Mouse (Mus musculus) liver, embryonic 16.5 days (tissue): ENCODE results near the gene Vps37b. TPM values are rescaled to one million over a fixed set of nuclear protein-coding genes. Genes with fewer than 3 reads are reported as not detected.

Experiments
- ATAC-seq: fragments of 200-750 bp; cut with Nextera tagmentation; 2 replicates; pipeline ENCODE4 v1.8.0; 2017; ENCODE audit warnings: low read depth, mild to moderate bottlenecking, moderate number of reproducible peaks, moderate library complexity
- H3K27ac ChIP-seq: fragments of 300-500 bp; sonication (generic); 2 replicates; pipeline ENCODE4 v1.5.1; 2014; ENCODE audit warnings: mild to moderate bottlenecking, low read length
- H3K27me3 ChIP-seq: fragments of 300-500 bp; sonication (generic); 2 replicates; pipeline ENCODE4 v1.6.1; 2014; ENCODE audit warnings: low read depth, low read length, mixed read lengths; ENCODE audit not compliant: control insufficient read depth, insufficient read depth
- H3K36me3 ChIP-seq: fragments of 300-500 bp; sonication (generic); 2 replicates; pipeline ENCODE4 v1.6.1; 2014; ENCODE audit warnings: mild to moderate bottlenecking; ENCODE audit not compliant: control insufficient read depth, insufficient read depth
- H3K4me1 ChIP-seq: fragments of 300-500 bp; sonication (generic); 2 replicates; pipeline ENCODE4 v1.6.1; 2014; ENCODE audit warnings: low read depth, low read length, mixed read lengths; ENCODE audit not compliant: control insufficient read depth
- H3K4me2 ChIP-seq: fragments of 300-500 bp; sonication (generic); 2 replicates; pipeline ENCODE4 v1.6.1; 2014; ENCODE audit warnings: low read depth, low read length, mixed read lengths
- H3K4me3 ChIP-seq: fragments of 300-500 bp; sonication (generic); 2 replicates; pipeline ENCODE4 v1.5.1; 2014; ENCODE audit warnings: low read depth, mild to moderate bottlenecking, low read length
- H3K9ac ChIP-seq: fragments of 300-500 bp; sonication (generic); 2 replicates; pipeline ENCODE4 v1.6.1; 2014; ENCODE audit warnings: low read depth, low read length
- H3K9me3 ChIP-seq: fragments of 300-500 bp; sonication (generic); replicated peaks from 2 replicates; pipeline ENCODE4 v1.6.1; 2016; ENCODE audit warnings: low read length; ENCODE audit not compliant: control insufficient read depth
- WGBS: fragments of 180-500 bp; shearing (Covaris S2); extraction: QIAGEN DNeasy Blood & Tissue Kit; methylation state at CpG from one replicate; pipeline ENCODE4 v1.1.7; 2014; ENCODE audit not compliant: insufficient replicate concordance; 5-methylcytosine and 5-hydroxymethylcytosine counted together
- polyA plus RNA-seq: library from polyadenylated mRNA; unstranded; fragments of >200 nt; fragmentation: Nextera tagmentation; extraction: Ambion mirVana; gene quantifications from 2 replicates; pipeline ENCODE4 v1.2.1, GENCODE M21; 2015

Gene Vps37b
- 14.3 and 16.3 TPM in 2 replicates for polyA plus RNA-seq

DNA sequence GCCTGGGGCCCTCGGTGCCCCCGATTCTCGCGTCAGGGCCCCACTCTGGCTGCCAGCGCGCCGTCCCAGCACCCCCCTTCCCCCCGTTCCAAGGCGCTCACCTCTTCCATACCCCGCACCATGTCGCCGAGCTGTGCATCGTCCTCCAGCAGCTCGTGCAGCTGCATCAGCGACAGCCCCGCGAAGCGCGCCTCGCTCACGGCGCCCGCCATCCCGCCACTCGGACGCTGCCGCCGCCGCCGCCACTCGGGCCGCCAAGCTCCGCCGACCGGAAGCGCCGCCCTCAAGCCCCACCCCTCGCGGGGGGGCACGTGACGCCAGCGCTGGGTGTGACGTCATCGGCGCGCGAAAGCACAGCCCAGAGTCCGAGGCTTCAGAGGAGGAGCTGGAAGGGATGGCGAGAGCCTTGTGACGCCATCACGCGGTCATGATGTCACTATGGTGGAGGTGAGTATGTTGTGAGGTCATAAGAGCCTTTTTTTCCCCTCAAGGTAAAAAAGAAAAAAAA lies at the start of gene Vps37b:
TSS of gene Vps37b (minus strand) at position 270 of the 508 bp plus-strand sequence.
- H3K4me2 ChIP-seq, result peak within 1 kb of the TSS; percentile 94
- H3K27ac ChIP-seq, result peak within 1 kb of the TSS; percentile 89
- H3K9ac ChIP-seq, result peak within 1 kb of the TSS; percentile 95
- WGBS, result under 1% methylated on average over 52 of the region's 52 CpGs
- no peaks in the 10 kb centered on the region for H3K27me3 ChIP-seq
- peak within 1 kb of the TSS; percentile 93 for H3K4me3 ChIP-seq
- no peaks in the 10 kb centered on the region for H3K9me3 ChIP-seq
- peak; percentile 81 for ATAC-seq
- H3K36me3 ChIP-seq, result no peaks in the 10 kb centered on the region
- H3K4me1 ChIP-seq, result peaks cover 46% of the 10 kb centered on the region

DNA sequence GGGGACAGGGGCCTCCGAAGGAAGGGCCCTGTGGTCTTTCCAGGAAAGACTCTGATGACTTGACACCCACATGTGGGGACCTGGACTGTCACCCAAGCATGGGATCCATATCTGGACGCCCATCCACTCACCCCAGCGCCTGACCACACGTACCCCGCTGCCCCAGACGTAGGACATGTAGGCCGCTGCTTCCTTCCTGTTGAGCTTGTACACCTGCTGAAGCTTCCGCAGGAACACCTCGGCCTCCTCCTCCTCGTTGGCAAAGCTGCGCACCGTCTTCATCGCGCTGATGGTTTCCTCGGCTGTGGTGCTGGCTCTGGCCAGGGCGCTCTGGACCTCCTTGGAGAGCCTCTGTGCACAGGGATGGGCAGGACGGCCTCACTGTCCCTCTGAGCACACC lies 47.8 kb upstream of the Vps37b start:
- Histone ChIP-seq H3K4me1 (peaks cover 15% of the 10 kb centered on the region), H3K9me3 (no peaks in the 10 kb centered on the region), H3K36me3 (no peaks in the 10 kb centered on the region), H3K4me3 (no peak overlapping the region), H3K27ac (no peak overlapping the region), H3K4me2 (no peak overlapping the region), H3K9ac (no peak overlapping the region), H3K27me3 (no peaks in the 10 kb centered on the region)
- ATAC-seq, result no peak
- WGBS, result 56% methylated on average over 17 of the region's 17 CpGs

DNA sequence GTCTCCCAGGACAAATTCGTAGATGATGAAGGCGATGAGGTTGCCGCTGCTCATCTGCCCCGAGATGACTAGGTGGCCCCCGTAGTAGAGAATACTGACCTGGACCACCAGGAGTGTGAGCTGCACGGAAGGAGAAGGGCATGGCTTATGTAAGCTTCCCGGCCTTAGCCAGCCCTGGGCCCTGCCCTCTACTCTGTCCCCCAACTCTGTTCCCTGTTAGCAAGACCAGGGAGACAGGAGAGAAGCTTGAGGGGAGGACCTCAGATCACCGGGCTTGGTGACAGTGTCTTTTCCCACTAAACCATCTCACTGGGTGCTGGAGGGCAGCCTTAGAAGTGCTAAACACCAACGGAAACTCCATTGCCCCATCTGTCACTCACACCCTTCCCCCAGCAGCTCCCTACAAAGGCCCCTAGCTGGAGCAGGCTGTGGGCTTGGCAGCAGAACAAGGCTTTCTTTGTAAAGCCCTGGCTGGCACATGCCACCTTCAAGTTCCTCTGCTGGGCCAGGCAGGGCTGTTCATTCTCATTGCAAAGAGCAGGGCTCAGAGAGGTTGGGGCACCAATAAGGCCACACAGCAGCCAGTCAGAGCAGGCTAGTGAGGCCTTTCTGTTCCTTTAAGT lies 46.8 kb upstream of the Vps37b start:
- Histone ChIP-seq H3K4me2 (no peak overlapping the region), H3K4me1 (peaks cover 19% of the 10 kb centered on the region), H3K36me3 (no peaks in the 10 kb centered on the region), H3K9ac (no peak overlapping the region), H3K9me3 (no peaks in the 10 kb centered on the region), H3K27ac (no peak overlapping the region; the same call in 1 of the 2 replicates), H3K4me3 (no peak overlapping the region), H3K27me3 (no peaks in the 10 kb centered on the region)
- 66% methylated on average over 9 of the region's 9 CpGs for WGBS
- ATAC-seq, result no peak

DNA sequence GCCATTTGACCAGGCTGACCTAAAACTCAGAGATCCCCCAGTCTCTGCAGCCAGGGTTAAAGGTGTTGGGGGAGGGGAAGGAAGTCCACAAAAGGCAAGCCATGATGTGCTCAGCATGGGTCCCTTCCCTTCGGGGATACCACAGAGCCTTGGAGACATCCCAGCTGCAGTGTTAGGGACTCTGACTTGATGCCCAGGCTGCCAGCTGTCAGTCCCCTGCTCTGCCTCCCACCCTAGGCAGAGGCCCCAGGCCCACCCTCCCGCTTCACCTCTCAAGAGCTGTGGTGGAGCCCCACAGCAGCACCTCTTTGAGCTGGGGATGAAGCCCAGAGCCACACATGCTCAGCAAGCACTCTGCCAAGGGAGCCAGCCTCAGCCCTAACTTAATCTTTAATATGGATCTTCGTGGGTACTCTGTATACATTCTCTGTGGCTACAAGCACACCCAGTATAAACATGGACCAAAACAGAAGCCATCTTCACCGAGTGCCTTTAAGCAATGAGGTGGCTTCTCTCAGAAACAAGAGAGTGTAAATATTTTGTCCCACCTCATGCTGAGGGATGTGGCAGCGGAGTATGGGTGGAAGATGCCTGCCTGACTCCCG lies 45.9 kb upstream of the Vps37b start:
- Histone ChIP-seq H3K4me3 (no peak overlapping the region), H3K36me3 (no peaks in the 10 kb centered on the region), H3K9ac (no peak overlapping the region), H3K4me2 (no peak overlapping the region), H3K27ac (no peak overlapping the region), H3K4me1 (peaks cover 19% of the 10 kb centered on the region), H3K27me3 (no peaks in the 10 kb centered on the region), H3K9me3 (no peaks in the 10 kb centered on the region)
- ATAC-seq, result no peak
- WGBS, result 60% methylated on average over 6 of the region's 6 CpGs

DNA sequence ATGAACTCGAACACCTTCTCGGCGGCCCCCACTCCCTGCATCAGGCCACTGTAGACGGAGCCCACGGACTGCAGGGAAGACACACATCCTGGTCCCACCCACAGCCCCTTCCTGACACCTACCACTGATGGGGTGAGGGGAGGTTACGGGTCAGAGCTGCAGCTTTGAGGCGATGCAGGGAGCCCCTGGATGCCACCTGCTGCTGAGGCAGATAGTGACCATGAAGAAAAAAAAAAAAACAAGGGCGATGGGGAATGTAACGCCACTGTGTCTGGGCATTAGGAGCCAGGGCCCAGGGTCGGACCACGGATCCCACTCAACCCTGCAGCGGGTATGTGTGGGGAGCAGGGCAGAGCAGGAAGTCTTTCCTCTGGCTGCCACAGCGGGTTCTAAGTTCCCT lies 45.2 kb upstream of the Vps37b start:
- no peak for ATAC-seq
- Histone ChIP-seq H3K9me3 (no peaks in the 10 kb centered on the region), H3K27ac (no peak overlapping the region), H3K27me3 (no peaks in the 10 kb centered on the region), H3K36me3 (no peaks in the 10 kb centered on the region), H3K4me2 (no peak overlapping the region), H3K9ac (no peak overlapping the region), H3K4me3 (no peak overlapping the region), H3K4me1 (peaks cover 19% of the 10 kb centered on the region)
- WGBS, result 57% methylated on average over 13 of the region's 13 CpGs

DNA sequence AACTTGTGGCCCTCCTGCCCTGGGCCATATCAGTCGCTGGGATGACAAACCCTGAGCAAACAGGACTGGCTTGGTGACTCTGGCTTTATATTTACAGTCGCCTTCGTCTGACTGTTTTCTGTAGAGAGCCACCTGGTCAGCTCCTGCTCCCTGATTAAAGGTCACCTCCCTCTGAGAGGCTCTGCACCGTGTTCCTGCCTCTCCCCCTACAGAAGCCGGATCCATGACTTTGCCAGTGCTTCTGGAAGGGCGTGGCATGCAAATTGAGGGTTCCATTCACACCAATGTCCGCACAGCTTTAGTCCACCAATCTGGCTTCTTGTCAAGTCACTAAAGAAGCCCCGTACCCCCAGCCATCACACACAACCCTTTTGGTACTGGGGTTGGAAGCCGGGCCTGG lies 44.5 kb upstream of the Vps37b start:
- no peaks in the 10 kb centered on the region for H3K36me3 ChIP-seq
- WGBS, result 49% methylated on average over 9 of the region's 9 CpGs
- peaks cover 19% of the 10 kb centered on the region for H3K4me1 ChIP-seq
- H3K4me2 ChIP-seq, result no peak overlapping the region
- no peak overlapping the region for H3K4me3 ChIP-seq
- peak overlapping the region; percentile 31 for H3K27ac ChIP-seq
- peak; percentile 79 for ATAC-seq
- no peak overlapping the region for H3K9ac ChIP-seq
- H3K27me3 ChIP-seq, result no peaks in the 10 kb centered on the region
- H3K9me3 ChIP-seq, result no peaks in the 10 kb centered on the region

DNA sequence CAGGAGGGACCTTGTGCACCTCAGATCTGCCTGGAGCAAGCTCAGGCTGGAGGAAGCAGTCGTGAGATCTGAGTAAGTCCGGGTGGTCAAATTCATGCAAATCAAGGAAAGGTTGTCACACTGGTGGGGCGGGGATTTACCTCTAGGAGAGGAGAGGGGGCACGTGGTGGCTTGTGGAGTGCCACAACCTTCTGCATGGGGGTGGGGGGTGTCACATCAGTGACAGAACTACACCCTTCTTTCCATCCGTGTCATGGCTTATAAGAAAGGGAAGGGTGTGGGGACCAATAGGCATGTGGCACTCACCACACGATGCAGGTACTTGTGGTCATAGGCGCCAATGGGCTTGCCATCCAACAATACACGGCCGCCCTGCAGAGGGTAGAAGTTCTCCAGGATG lies 43.6 kb upstream of the Vps37b start:
- Histone ChIP-seq H3K4me1 (peaks cover 19% of the 10 kb centered on the region), H3K27ac (peak overlapping the region; percentile 31)
- WGBS, result 44% methylated on average over 9 of the region's 9 CpGs

DNA sequence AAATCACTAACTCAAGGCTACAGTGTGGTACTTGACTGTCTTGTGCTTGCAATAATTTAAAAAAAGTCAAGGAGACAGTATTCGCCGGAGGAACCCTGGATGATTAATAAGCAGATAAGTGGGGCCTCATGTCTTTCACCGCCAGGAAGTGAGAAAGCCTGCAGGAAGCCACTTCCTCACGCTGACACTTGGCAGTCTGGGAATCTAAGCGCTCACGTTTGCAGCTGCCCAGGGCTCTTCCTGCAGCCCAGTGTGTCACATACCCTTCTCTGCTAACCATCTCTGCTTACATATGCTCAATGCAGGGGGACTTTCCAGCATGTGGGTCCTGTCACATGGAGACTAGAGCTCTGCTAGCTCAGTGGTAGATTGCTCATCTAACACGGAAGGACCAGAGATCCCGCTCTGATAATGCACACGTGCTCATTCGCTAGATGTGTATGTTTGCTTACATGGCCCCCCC lies 42.8 kb upstream of the Vps37b start:
- Histone ChIP-seq H3K36me3 (no peaks in the 10 kb centered on the region), H3K9me3 (no peaks in the 10 kb centered on the region), H3K27ac (0 out of 2 replicates have a peak overlapping the region, but pooled peaks have one; percentile 12), H3K4me3 (no peak overlapping the region), H3K4me2 (no peak overlapping the region), H3K27me3 (no peaks in the 10 kb centered on the region), H3K9ac (no peak overlapping the region; the same call in 1 of the 2 replicates), H3K4me1 (peaks cover 19% of the 10 kb centered on the region)
- WGBS, result 7% methylated on average over 10 of the region's 10 CpGs
- ATAC-seq, result 0 out of 2 replicates have a peak, but pooled peaks have one; percentile 5

More for the DNA sequence above, 43.6 kb upstream of the Vps37b start:
- no peak for ATAC-seq
- H3K27me3 ChIP-seq, result no peaks in the 10 kb centered on the region
- no peak overlapping the region for H3K9ac ChIP-seq
- H3K4me2 ChIP-seq, result no peak overlapping the region
- H3K4me3 ChIP-seq, result no peak overlapping the region
- no peaks in the 10 kb centered on the region for H3K9me3 ChIP-seq
- no peaks in the 10 kb centered on the region for H3K36me3 ChIP-seq

DNA sequence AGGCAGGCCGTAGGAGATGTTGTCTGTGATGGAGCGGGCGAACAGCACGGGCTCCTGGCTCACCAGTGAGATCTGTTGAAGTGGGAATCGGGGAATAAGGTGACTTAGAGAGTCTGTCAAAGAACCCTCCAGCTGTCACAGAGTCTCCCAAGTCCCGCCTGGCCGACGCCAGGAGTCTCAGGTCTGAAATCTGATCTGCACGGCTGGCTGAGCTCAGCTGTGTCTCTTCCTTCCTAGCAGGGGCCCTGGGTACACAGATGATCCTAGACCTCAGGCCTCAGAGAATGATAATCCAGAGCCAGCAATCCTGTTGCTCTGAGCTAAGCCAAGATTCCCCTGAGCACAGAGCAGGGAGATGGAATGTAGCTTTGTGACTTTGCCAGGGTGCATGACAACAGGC lies 41.6 kb upstream of the Vps37b start:
- no peak for ATAC-seq
- no peaks in the 10 kb centered on the region for H3K27me3 ChIP-seq
- no peaks in the 10 kb centered on the region for H3K36me3 ChIP-seq
- H3K4me1 ChIP-seq, result peaks cover 19% of the 10 kb centered on the region
- no peak overlapping the region for H3K27ac ChIP-seq
- WGBS, result 62% methylated on average over 9 of the region's 9 CpGs
- H3K4me3 ChIP-seq, result no peak overlapping the region
- H3K9me3 ChIP-seq, result no peaks in the 10 kb centered on the region
- H3K9ac ChIP-seq, result no peak overlapping the region
- H3K4me2 ChIP-seq, result no peak overlapping the region
